Mouse (Mus musculus): ENCODE results near the gene Zfp260. TPM values are rescaled to one million over a fixed set of nuclear protein-coding genes. Genes with fewer than 3 reads are reported as not detected.

Zfp260 gene
- polyA plus RNA-seq, 1 experiment from 2014 or later, result 112 TPM

DNA sequence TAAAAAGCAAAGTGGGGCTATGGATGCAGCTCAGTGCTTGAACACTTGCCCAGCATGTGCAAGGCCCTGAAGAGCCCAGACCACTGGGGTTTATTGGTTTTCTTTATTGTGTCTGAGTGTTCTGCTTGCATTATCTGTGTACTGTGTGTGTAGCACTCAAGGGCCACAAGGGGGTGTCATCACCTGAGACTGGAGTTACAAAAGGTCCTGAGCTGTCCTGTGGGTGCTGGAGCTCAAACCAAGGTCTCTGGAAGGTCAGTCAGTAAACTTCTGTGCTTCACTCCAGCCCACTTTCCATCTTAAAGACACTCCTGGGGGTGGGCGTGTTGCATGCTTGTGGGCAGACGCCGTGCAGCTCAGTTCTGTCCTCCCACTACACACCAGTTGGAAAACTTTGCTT is 60.9 kb downstream of the Zfp260 start:
- 87% methylated on average over 3 of the region's 3 CpGs for WGBS
- Histone ChIP-seq H3K4me2 (replicated peaks; ENCODE audit: low read depth, low read length) (no peak overlapping the region), H3K4me1 (ENCODE audit: insufficient read depth, low read length) (no peaks in the 10 kb centered on the region), H3K36me3 (ENCODE audit: insufficient read depth, low read length) (peaks cover 89% of the 10 kb centered on the region), H3K4me3 (ENCODE audit: low read length) (no peak overlapping the region), H3K9ac (replicated peaks; ENCODE audit: low read length) (no peak overlapping the region), H3K27me3 (ENCODE audit: insufficient read depth, low read length) (no peaks in the 10 kb centered on the region), H3K9me3 (ENCODE audit: low read length) (peaks cover 91% of the 10 kb centered on the region), H3K27ac (ENCODE audit: low read length) (no peak overlapping the region)
- no peak for ATAC-seq (ENCODE audit: low FRiP score, low TSS enrichment)

Small RNAs within 50 kb of the gene (microRNA-seq; reads per million reads assigned to microRNA genes)
- gene Gm23368, result not detected

Other genes with a start within 250 kb of the Zfp260 start
- 6.0 and 6.4 TPM in 2 replicates for gene Zfp940, start 241.1 kb upstream of the Zfp260 start, polyA plus RNA-seq (2015; fragmentation: Nextera tagmentation; extraction: Ambion mirVana)
- 8.0 and 9.3 TPM in 2 replicates for gene Zfp420, start 234.8 kb upstream of the Zfp260 start, polyA plus RNA-seq (2015; fragmentation: Nextera tagmentation; extraction: Ambion mirVana)
- gene Zfp27, start 188.2 kb upstream of the Zfp260 start, polyA plus RNA-seq (2015; fragmentation: Nextera tagmentation; extraction: Ambion mirVana), result 12.0 and 12.1 TPM in 2 replicates
- gene Zfp383, start 186.6 kb upstream of the Zfp260 start, polyA plus RNA-seq (2015; fragmentation: Nextera tagmentation; extraction: Ambion mirVana), result 5.3 and 5.7 TPM in 2 replicates
- 11.4 and 14.2 TPM in 2 replicates for gene Zfp74, start 140.7 kb upstream of the Zfp260 start, polyA plus RNA-seq (2015; fragmentation: Nextera tagmentation; extraction: Ambion mirVana)
- 15.8 and 16.5 TPM in 2 replicates for gene Zfp568, start 110.8 kb upstream of the Zfp260 start, polyA plus RNA-seq (2015; fragmentation: Nextera tagmentation; extraction: Ambion mirVana)
- 4.1 TPM in 2 replicates for gene Zfp14, start 43.4 kb upstream of the Zfp260 start, polyA plus RNA-seq (2015; fragmentation: Nextera tagmentation; extraction: Ambion mirVana)
- gene Zfp82, start 21.9 kb upstream of the Zfp260 start, polyA plus RNA-seq (2015; fragmentation: Nextera tagmentation; extraction: Ambion mirVana), result 5.8 and 6.6 TPM in 2 replicates
- 1.6 and 2.1 TPM in 2 replicates for gene Gm26920, start 4.4 kb upstream of the Zfp260 start, polyA plus RNA-seq (2015; fragmentation: Nextera tagmentation; extraction: Ambion mirVana)
- 12.5 and 13.6 TPM in 2 replicates for gene Zfp566, start 4.2 kb upstream of the Zfp260 start, polyA plus RNA-seq (2015; fragmentation: Nextera tagmentation; extraction: Ambion mirVana)
- 11.7 and 12.0 TPM in 2 replicates for gene Zfp382, start 27.2 kb downstream of the Zfp260 start, polyA plus RNA-seq (2015; fragmentation: Nextera tagmentation; extraction: Ambion mirVana)
- 12.6 and 15.6 TPM in 2 replicates for gene Zfp146, start 75.0 kb downstream of the Zfp260 start, polyA plus RNA-seq (2015; fragmentation: Nextera tagmentation; extraction: Ambion mirVana)
- 11.7 and 13.8 TPM in 2 replicates for gene Cox7a1, start 89.4 kb downstream of the Zfp260 start, polyA plus RNA-seq (2015; fragmentation: Nextera tagmentation; extraction: Ambion mirVana)
- 105 and 111 TPM in 2 replicates for gene Capns1, start 104.0 kb downstream of the Zfp260 start, polyA plus RNA-seq (2015; fragmentation: Nextera tagmentation; extraction: Ambion mirVana)
- 145 and 146 TPM in 2 replicates for gene Polr2i, start 137.2 kb downstream of the Zfp260 start, polyA plus RNA-seq (2015; fragmentation: Nextera tagmentation; extraction: Ambion mirVana)
- gene Tbcb, start 137.5 kb downstream of the Zfp260 start, polyA plus RNA-seq (2015; fragmentation: Nextera tagmentation; extraction: Ambion mirVana), result 180 and 206 TPM in 2 replicates
- not detected in 2 replicates for gene Ovol3, start 140.9 kb downstream of the Zfp260 start, polyA plus RNA-seq (2015; fragmentation: Nextera tagmentation; extraction: Ambion mirVana)
- gene Thap8, start 185.3 kb downstream of the Zfp260 start, polyA plus RNA-seq (2015; fragmentation: Nextera tagmentation; extraction: Ambion mirVana), result 0.27 and 0.57 TPM in 2 replicates
- 9.7 and 10.8 TPM in 2 replicates for gene Wdr62, start 185.6 kb downstream of the Zfp260 start, polyA plus RNA-seq (2015; fragmentation: Nextera tagmentation; extraction: Ambion mirVana)
- 27.2 and 45.3 TPM in 2 replicates for gene Clip3, start 197.0 kb downstream of the Zfp260 start, polyA plus RNA-seq (2015; fragmentation: Nextera tagmentation; extraction: Ambion mirVana)
- gene Alkbh6, start 213.9 kb downstream of the Zfp260 start, polyA plus RNA-seq (2015; fragmentation: Nextera tagmentation; extraction: Ambion mirVana), result 106 and 107 TPM in 2 replicates
- gene Syne4, start 220.0 kb downstream of the Zfp260 start, polyA plus RNA-seq (2015; fragmentation: Nextera tagmentation; extraction: Ambion mirVana), result 129 and 136 TPM in 2 replicates
- 2.3 and 3.7 TPM in 2 replicates for gene E130208F15Rik, start 227.0 kb downstream of the Zfp260 start, polyA plus RNA-seq (2015; fragmentation: Nextera tagmentation; extraction: Ambion mirVana)
- gene Sdhaf1, start 229.1 kb downstream of the Zfp260 start, polyA plus RNA-seq (2015; fragmentation: Nextera tagmentation; extraction: Ambion mirVana), result 17.2 and 18.1 TPM in 2 replicates

Measured in kidney, embryonic 16.5 days (tissue).